8 mouse cellular contexts compared by ENCODE assay signal in the genomic region with DNA sequence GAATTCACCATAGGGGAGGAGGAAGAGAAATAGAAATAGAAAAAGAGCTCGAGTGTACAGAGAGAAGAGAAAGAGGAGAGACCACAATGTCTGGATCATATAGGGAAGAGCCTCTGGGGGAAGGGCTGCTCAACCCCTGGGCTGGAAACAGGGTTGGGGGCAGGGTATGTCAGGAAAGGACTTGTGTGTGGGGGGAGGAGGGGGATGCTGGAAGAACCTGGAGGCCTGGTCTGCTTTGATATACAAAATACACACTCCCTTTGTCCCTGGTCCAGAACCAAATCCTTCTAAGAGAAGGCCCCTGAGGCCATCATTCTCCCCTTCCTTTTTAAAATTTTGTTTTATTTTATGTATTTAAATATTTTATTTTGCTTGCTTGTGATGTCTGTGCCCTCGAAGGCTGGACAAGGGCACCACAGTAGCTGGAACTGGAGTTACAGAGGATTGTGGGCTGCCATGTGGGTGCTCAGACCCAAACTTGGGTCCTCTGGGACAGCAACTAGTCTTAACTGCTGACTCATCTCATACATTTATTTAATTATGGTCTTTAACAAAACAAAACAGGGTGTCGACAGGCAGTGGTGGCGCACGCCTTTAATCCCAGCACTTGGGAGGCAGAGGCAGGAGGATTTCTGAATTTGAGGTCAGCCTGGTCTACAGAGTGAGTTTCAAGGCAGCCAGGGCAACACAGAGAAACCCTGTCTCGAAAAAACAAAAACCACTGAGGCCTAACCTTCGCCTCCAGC. TPM values are rescaled to one million over a fixed set of nuclear protein-coding genes. Genes with fewer than 3 reads are reported as not detected.
DNase-seq lines count a peak whose midpoint lies in the region; ATAC-seq and TF ChIP-seq lines count a peak whose summit lies in the region.

No protein-coding gene starts in this region.

- H3K9me3 ChIP-seq in kidney, embryonic 16.5 days (ENCODE audit: low read length), result no peaks in the 10 kb centered on the region
- H3K9me3 ChIP-seq in embryonic facial prominence, embryonic 13.5 days, result no peaks in the 10 kb centered on the region
- no peaks in the 10 kb centered on the region for H3K9me3 ChIP-seq in intestine, embryonic 16.5 days (ENCODE audit: control insufficient read depth, low read length)

- H3ac ChIP-seq in myocyte (ENCODE audit: control insufficient read depth, insufficient read length), result no peak overlapping the region

- DNase-seq in kidney, adult 8-10 months, result no peak
- no peak for DNase-seq in testis, postnatal 14 days (ENCODE audit: low spot score)
- no peak for DNase-seq in adrenal gland, adult 2 months
- no peak for DNase-seq in retina, postnatal 1 day

- no peaks in the 10 kb centered on the region for H3K79me2 ChIP-seq in myocyte (ENCODE audit: control insufficient read depth, insufficient read depth)

- ATAC-seq in kidney, embryonic 16.5 days (ENCODE audit: low FRiP score, low TSS enrichment), result no peak
- ATAC-seq in embryonic facial prominence, embryonic 13.5 days (ENCODE audit: insufficient number of reproducible peaks, insufficient read depth, low FRiP score, low TSS enrichment, low read depth), result no peak
- ATAC-seq in intestine, embryonic 16.5 days, result no peak

- H3K4me2 ChIP-seq in kidney, embryonic 16.5 days (replicated peaks; ENCODE audit: low read depth, low read length), result peak overlapping the region; percentile 99
- peak overlapping the region; percentile 96 for H3K4me2 ChIP-seq in embryonic facial prominence, embryonic 13.5 days
- H3K4me2 ChIP-seq in intestine, embryonic 16.5 days (ENCODE audit: low read depth, low read length), result peak overlapping the region; percentile 94
- H3K4me2 ChIP-seq in myocyte (ENCODE audit: low read depth), result peak overlapping the region; percentile 89

- TF ChIP-seq POLR2A in myocyte (IDR thresholded peaks at IDR 0.05; ENCODE audit: insufficient read length, low read depth), result no peak

- H3K36me3 ChIP-seq in kidney, embryonic 16.5 days (ENCODE audit: insufficient read depth, low read length), result peaks cover 30% of the 10 kb centered on the region
- peaks cover 40% of the 10 kb centered on the region for H3K36me3 ChIP-seq in embryonic facial prominence, embryonic 13.5 days
- H3K36me3 ChIP-seq in intestine, embryonic 16.5 days (ENCODE audit: control insufficient read depth, insufficient read depth, low read length), result peaks cover 5% of the 10 kb centered on the region; the same call in 1 of the 2 replicates
- no peaks in the 10 kb centered on the region for H3K36me3 ChIP-seq in myocyte (ENCODE audit: control insufficient read depth, insufficient read depth)

- no peaks in the 10 kb centered on the region for H3K27me3 ChIP-seq in kidney, embryonic 16.5 days (ENCODE audit: insufficient read depth, low read length)
- H3K27me3 ChIP-seq in embryonic facial prominence, embryonic 13.5 days, result no peaks in the 10 kb centered on the region
- no peaks in the 10 kb centered on the region for H3K27me3 ChIP-seq in intestine, embryonic 16.5 days (replicated peaks; ENCODE audit: control insufficient read depth, insufficient read depth, low read length)
- H3K27me3 ChIP-seq in myocyte (ENCODE audit: control insufficient read depth, insufficient read depth, insufficient read length), result no peaks in the 10 kb centered on the region

- H3K9ac ChIP-seq in kidney, embryonic 16.5 days (replicated peaks; ENCODE audit: low read length), result no peak overlapping the region; the same call in 1 of the 2 replicates
- H3K9ac ChIP-seq in embryonic facial prominence, embryonic 13.5 days, result no peak overlapping the region
- H3K9ac ChIP-seq in intestine, embryonic 16.5 days (ENCODE audit: low read depth, low read length), result no peak overlapping the region

- H3K4me3 ChIP-seq in kidney, embryonic 16.5 days (ENCODE audit: low read length), result no peak overlapping the region
- H3K4me3 ChIP-seq in embryonic facial prominence, embryonic 13.5 days, result peak overlapping the region; percentile 68
- peak overlapping the region; percentile 75 for H3K4me3 ChIP-seq in intestine, embryonic 16.5 days (ENCODE audit: low read length)
- H3K4me3 ChIP-seq in myocyte, result peak overlapping the region; percentile 28

- H3K27ac ChIP-seq in kidney, embryonic 16.5 days (ENCODE audit: low read length), result no peak overlapping the region
- H3K27ac ChIP-seq in embryonic facial prominence, embryonic 13.5 days, result no peak overlapping the region
- peak overlapping the region; percentile 94; the same call in 1 of the 2 replicates for H3K27ac ChIP-seq in intestine, embryonic 16.5 days (ENCODE audit: low read length)

- WGBS in kidney, embryonic 16.5 days, result 78% methylated on average over 7 of the region's 7 CpGs
- 75% methylated on average over 7 of the region's 7 CpGs for WGBS in embryonic facial prominence, embryonic 13.5 days
- 87% methylated on average over 7 of the region's 7 CpGs for WGBS in intestine, embryonic 16.5 days

- peaks cover 12% of the 10 kb centered on the region for H3K4me1 ChIP-seq in kidney, embryonic 16.5 days (ENCODE audit: insufficient read depth, low read length)
- H3K4me1 ChIP-seq in embryonic facial prominence, embryonic 13.5 days, result peaks cover 18% of the 10 kb centered on the region
- peaks cover 14% of the 10 kb centered on the region for H3K4me1 ChIP-seq in intestine, embryonic 16.5 days (ENCODE audit: control insufficient read depth, insufficient read depth, low read length)

TF ChIP-seq in myocyte, 11 proteins besides CTCF, POLR2A, EP300 and RAD21:
- TF ChIP-seq E2F4 (IDR thresholded peaks at IDR 0.05; ENCODE audit: insufficient read depth) (no peak), POLR2AphosphoS2 (IDR thresholded peaks at IDR 0.05; ENCODE audit: insufficient read length, low read depth) (no peak), TCF3 (IDR thresholded peaks at IDR 0.05; ENCODE audit: insufficient read length, low read depth) (no peak), MAX (IDR thresholded peaks at IDR 0.05; ENCODE audit: low read depth) (no peak), SRF (IDR thresholded peaks at IDR 0.05; ENCODE audit: control insufficient read depth, insufficient read length, low read depth) (no peak), TCF12 (IDR thresholded peaks at IDR 0.05; ENCODE audit: insufficient read depth, poor library complexity, severe bottlenecking) (no peak), CEBPB (IDR thresholded peaks at IDR 0.05; ENCODE audit: insufficient read depth, poor library complexity, severe bottlenecking) (no peak), REST (IDR thresholded peaks at IDR 0.05; ENCODE audit: insufficient read depth, insufficient read length) (no peak), MYOD1 (IDR thresholded peaks at IDR 0.05; ENCODE audit: control insufficient read depth in 1 of 3, insufficient read length in 2 of 3, low read depth in 2 of 3) (no peak), USF1 (IDR thresholded peaks at IDR 0.05; ENCODE audit: low read depth) (no peak), MYOG (IDR thresholded peaks at IDR 0.05; ENCODE audit: control insufficient read depth in 1 of 3, insufficient read depth in 1 of 3, insufficient read length in 2 of 3, low read depth in 2 of 3) (no peak)

RNA-seq across cellular contexts. Expression of a gene that starts 1.3 kb away (rescaled TPM):
- polyA plus RNA-seq in kidney, embryonic 16.5 days (2015; fragmentation: Nextera tagmentation; extraction: Ambion mirVana), result 8.7 and 9.1 TPM in 2 replicates
- 11.7 and 11.8 TPM in 2 replicates for polyA plus RNA-seq in embryonic facial prominence, embryonic 13.5 days (2015; fragmentation: Nextera tagmentation; extraction: Ambion mirVana)
- 7.6 and 10.1 TPM in 2 replicates for polyA plus RNA-seq in intestine, embryonic 16.5 days (2015; fragmentation: Nextera tagmentation; extraction: Ambion mirVana)
- polyA plus RNA-seq in myocyte (2012; fragmentation: generic; extraction: Trizol), result 5.7 TPM
- 1 to 10 TPM; 6.0 to 9.3 TPM for total RNA-seq in adrenal gland, adult 2 months (2021)
- 10.1 and 15.2 TPM in 2 replicates for polyA plus RNA-seq in adrenal gland, adult 2 months (2012; rRNA removed)

RNA-seq across cellular contexts. Expression of a gene that starts 3.5 kb away (rescaled TPM):
- polyA plus RNA-seq in kidney, embryonic 16.5 days (2015; fragmentation: Nextera tagmentation; extraction: Ambion mirVana), result 56.2 and 57.0 TPM in 2 replicates
- 43.6 and 48.2 TPM in 2 replicates for polyA plus RNA-seq in embryonic facial prominence, embryonic 13.5 days (2015; fragmentation: Nextera tagmentation; extraction: Ambion mirVana)
- 32.2 and 35.5 TPM in 2 replicates for polyA plus RNA-seq in intestine, embryonic 16.5 days (2015; fragmentation: Nextera tagmentation; extraction: Ambion mirVana)
- polyA plus RNA-seq in myocyte (2012; fragmentation: generic; extraction: Trizol), result 2.7 TPM
- 1 to 10 TPM; 4.7 to 5.7 TPM for total RNA-seq in adrenal gland, adult 2 months (2021)
- 4.3 and 4.9 TPM in 2 replicates for polyA plus RNA-seq in adrenal gland, adult 2 months (2012; rRNA removed)

RNA-seq across cellular contexts. Expression of a gene that starts 19.7 kb away (rescaled TPM):
- 4.7 and 5.7 TPM in 2 replicates for polyA plus RNA-seq in kidney, embryonic 16.5 days (2015; fragmentation: Nextera tagmentation; extraction: Ambion mirVana)
- 2.7 and 3.6 TPM in 2 replicates for polyA plus RNA-seq in embryonic facial prominence, embryonic 13.5 days (2015; fragmentation: Nextera tagmentation; extraction: Ambion mirVana)
- 1.1 and 1.4 TPM in 2 replicates for polyA plus RNA-seq in intestine, embryonic 16.5 days (2015; fragmentation: Nextera tagmentation; extraction: Ambion mirVana)
- polyA plus RNA-seq in myocyte (2012; fragmentation: generic; extraction: Trizol), result 0.84 TPM
- total RNA-seq in adrenal gland, adult 2 months (2021), result 100 to 1,000 TPM; 119 to 132 TPM
- polyA plus RNA-seq in adrenal gland, adult 2 months (2012; rRNA removed), result 81.3 and 102 TPM in 2 replicates

RNA-seq across cellular contexts. Expression of a gene that starts 35.3 kb away (rescaled TPM):
- 0.36 and 0.42 TPM in 2 replicates for polyA plus RNA-seq in kidney, embryonic 16.5 days (2015; fragmentation: Nextera tagmentation; extraction: Ambion mirVana)
- polyA plus RNA-seq in embryonic facial prominence, embryonic 13.5 days (2015; fragmentation: Nextera tagmentation; extraction: Ambion mirVana), result 0.86 and 1.1 TPM in 2 replicates
- polyA plus RNA-seq in intestine, embryonic 16.5 days (2015; fragmentation: Nextera tagmentation; extraction: Ambion mirVana), result 1.7 and 2.0 TPM in 2 replicates
- polyA plus RNA-seq in myocyte (2012; fragmentation: generic; extraction: Trizol), result 0.05 TPM
- total RNA-seq in adrenal gland, adult 2 months (2021), result 1 to 10 TPM; 1.6 to 4.0 TPM
- polyA plus RNA-seq in adrenal gland, adult 2 months (2012; rRNA removed), result 1.5 and 1.9 TPM in 2 replicates

Comparison
In these comparisons a context has a peak if more than half of its experiments do, and no peak if none do; other contexts are left out.
1. RNA of a gene that starts 19.7 kb away (polyA plus RNA-seq): 81.3 to 102 TPM in adrenal gland, adult 2 months; 4.7 to 5.7 TPM in kidney, embryonic 16.5 days, 2.7 to 3.6 TPM in embryonic facial prominence, embryonic 13.5 days, 1.1 to 1.4 TPM in intestine, embryonic 16.5 days and 0.84 TPM in myocyte (single experiment); every median in the first group is over 10 times any median in the second.
2. Peak in every context shown above with its lines, with median percentiles within 50 percentile points of each other: H3K4me2 ChIP-seq.